Comparison of ENCODE assay signal across 14 mouse cellular contexts in the genomic region with DNA sequence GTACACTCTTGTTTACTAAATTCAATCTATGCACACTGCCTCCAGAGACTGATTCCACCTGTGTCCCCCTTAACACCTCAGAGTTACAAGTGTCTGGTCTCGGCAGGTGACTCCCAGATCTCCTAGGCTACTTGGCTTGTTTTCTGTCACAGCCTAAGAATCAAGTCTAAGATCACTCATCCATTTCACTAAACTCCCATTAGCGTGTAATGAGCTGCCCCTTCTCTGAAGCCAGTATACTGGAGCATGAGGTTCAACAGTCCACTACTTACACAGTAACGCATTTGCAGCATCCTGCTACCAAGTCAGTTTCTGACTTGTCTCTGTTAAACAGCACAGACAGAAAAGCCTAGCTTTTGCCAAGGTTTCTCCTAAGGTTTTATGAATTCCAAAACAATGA.
"Had no signal": no experiment of that assay in that cellular context is flagged by ENCODE, and none has a peak within 500 bp of the region (broad histone marks: within the 10 kb centered on the region; RNA-seq: fewer than 3 reads in every experiment).

No protein-coding gene starts in this region.

- DNase-seq: lung, embryonic 14.5 days; lung, postnatal 10 days; lung, postnatal 4 days; right cerebral cortex, postnatal 14 days; thymus, adult 2 months; thymus, postnatal 25 days; thymus, postnatal 4 days had no signal

- H3K9ac ChIP-seq: lung, embryonic 14.5 days; midbrain, embryonic 13.5 days; midbrain, embryonic 15.5 days; neural tube, embryonic 12.5 days; stomach, embryonic 15.5 days had no signal

- H3K4me1 ChIP-seq: megakaryocyte, embryonic 14.5 days had no signal

- H3K4me2 ChIP-seq: lung, embryonic 14.5 days; midbrain, embryonic 11.5 days; midbrain, embryonic 13.5 days; midbrain, embryonic 15.5 days; neural tube, embryonic 12.5 days; stomach, embryonic 15.5 days had no signal

- H3K27ac ChIP-seq: midbrain, embryonic 13.5 days; midbrain, embryonic 15.5 days; neural tube, embryonic 12.5 days; stomach, embryonic 15.5 days; stomach, postnatal 0 days had no signal

- H3K9me3 ChIP-seq: midbrain, embryonic 13.5 days; midbrain, embryonic 15.5 days; neural tube, embryonic 12.5 days; stomach, embryonic 15.5 days had no signal

- ATAC-seq: midbrain, embryonic 13.5 days; midbrain, embryonic 15.5 days had no signal

- H3K4me3 ChIP-seq: megakaryocyte, embryonic 14.5 days; midbrain, embryonic 13.5 days; midbrain, embryonic 15.5 days; neural tube, embryonic 12.5 days; stomach, embryonic 15.5 days had no signal

- H3K27me3 ChIP-seq: megakaryocyte, embryonic 14.5 days; midbrain, embryonic 13.5 days; midbrain, embryonic 15.5 days; neural tube, embryonic 12.5 days; stomach, embryonic 15.5 days had no signal

- H3K36me3 ChIP-seq: midbrain, embryonic 13.5 days; midbrain, embryonic 15.5 days; neural tube, embryonic 12.5 days; stomach, embryonic 15.5 days had no signal
